Mouse (Mus musculus) ES-Bruce4 (cell line): ENCODE measurements around the gene Cux2.

Experiments used
- CTCF ChIP-seq: IDR thresholded peaks from one replicate; pipeline ENCODE4 v1.8.1; 2011; ENCODE audit warnings: low read depth, low read length
- EP300 ChIP-seq: IDR thresholded peaks from 2 replicates; pipeline ENCODE4 v1.6.1; 2011; ENCODE audit warnings: low read depth, low read length; ENCODE audit not compliant: insufficient read depth
- POLR2A ChIP-seq: IDR thresholded peaks from one replicate; pipeline ENCODE4 v1.8.1; 2011; ENCODE audit warnings: low read length; ENCODE audit not compliant: insufficient read depth

DNA sequence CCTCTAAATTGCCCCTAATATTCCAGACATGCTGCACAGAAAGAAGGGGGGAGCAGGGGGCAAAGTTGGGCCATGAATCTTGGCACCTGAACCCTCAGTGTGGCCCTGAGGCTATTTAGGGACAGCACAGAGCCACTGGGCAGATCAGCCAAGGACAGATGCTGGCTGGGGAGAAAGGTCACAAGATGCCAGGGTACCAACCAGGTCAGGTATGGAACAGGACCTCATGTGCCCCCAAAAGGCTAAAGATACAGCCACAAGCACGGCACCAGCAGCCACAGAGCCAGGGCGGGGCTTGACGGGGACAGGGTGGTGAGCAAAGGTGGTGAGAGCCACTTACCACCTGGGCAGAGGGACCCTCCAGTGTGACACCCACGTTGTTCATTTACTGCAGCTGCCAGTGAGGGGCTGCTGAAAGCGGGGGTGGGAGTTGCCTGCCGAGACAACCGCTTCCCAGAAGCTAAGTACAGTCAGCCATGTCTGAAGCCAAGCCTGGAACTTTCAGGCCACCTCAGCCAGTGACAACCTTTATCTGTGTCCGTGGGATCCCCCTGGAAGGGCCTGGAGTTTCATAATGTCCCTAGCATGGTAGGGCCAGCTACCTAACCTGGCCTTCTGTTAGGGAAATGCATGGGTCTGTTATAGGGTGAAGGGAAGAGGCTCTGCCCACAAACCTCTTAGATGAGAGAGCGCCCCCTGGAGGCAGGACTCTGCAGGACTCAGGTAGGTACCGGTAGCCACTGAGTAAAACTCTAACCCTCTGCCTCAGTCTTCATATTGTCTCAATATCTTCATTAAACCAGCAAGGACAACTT lies 50.7 kb downstream of the Cux2 start:
- TF ChIP-seq POLR2A = no peak
- TF ChIP-seq CTCF = peak; percentile 86
- no peak for TF ChIP-seq EP300
